Mouse (Mus musculus) hindbrain, embryonic 14.5 days (tissue): ENCODE measurements around the gene Pecam1. TPM values are rescaled to one million over a fixed set of nuclear protein-coding genes. Genes with fewer than 3 reads are reported as not detected.

Source experiments
- ATAC-seq: fragments of 200-750 bp; cut with Nextera tagmentation; 2 replicates; pipeline ENCODE4 v1.8.0; 2017; ENCODE audit warnings: moderate number of reproducible peaks, mild to moderate bottlenecking, moderate TSS enrichment, moderate library complexity; ENCODE audit not compliant: low FRiP score
- DNase-seq: peaks from one replicate; pipeline ENCODE4 v3.0.0-alpha.2; 2015; ENCODE audit warnings: low spot score
- H3K27ac ChIP-seq: fragments of 300-500 bp; sonication (generic); 2 replicates; pipeline ENCODE4 v1.5.1; 2014; ENCODE audit warnings: mild to moderate bottlenecking, moderate library complexity
- H3K27me3 ChIP-seq: fragments of 300-500 bp; sonication (generic); 2 replicates; pipeline ENCODE4 v1.6.1; 2014; ENCODE audit warnings: mild to moderate bottlenecking, low read length, mixed read lengths; ENCODE audit not compliant: control insufficient read depth, insufficient read depth
- H3K36me3 ChIP-seq: fragments of 300-500 bp; sonication (generic); replicated peaks from 2 replicates; pipeline ENCODE4 v1.6.1; 2014; ENCODE audit not compliant: control insufficient read depth, insufficient read depth
- H3K4me1 ChIP-seq: fragments of 300-500 bp; sonication (generic); replicated peaks from 2 replicates; pipeline ENCODE4 v1.6.1; 2014; ENCODE audit warnings: antibody characterized with exemption, low read length, mixed read lengths; ENCODE audit not compliant: control insufficient read depth, insufficient read depth
- H3K4me2 ChIP-seq: fragments of 300-500 bp; sonication (generic); replicated peaks from 2 replicates; pipeline ENCODE4 v1.6.1; 2014; ENCODE audit warnings: mild to moderate bottlenecking, moderate library complexity
- H3K4me3 ChIP-seq: fragments of 300-500 bp; sonication (generic); replicated peaks from 2 replicates; pipeline ENCODE4 v1.5.1; 2014; ENCODE audit warnings: mild to moderate bottlenecking, low read length
- H3K9ac ChIP-seq: fragments of 300-500 bp; sonication (generic); 2 replicates; pipeline ENCODE4 v1.6.1; 2014
- H3K9me3 ChIP-seq: fragments of 300-500 bp; sonication (generic); 2 replicates; pipeline ENCODE4 v1.6.1; 2016; ENCODE audit warnings: low read length; ENCODE audit not compliant: control insufficient read depth
- WGBS: fragments of 180-500 bp; shearing (Covaris S2); extraction: QIAGEN DNeasy Blood & Tissue Kit; methylation state at CpG from one replicate; pipeline ENCODE4 v1.1.7; 2014; 5-methylcytosine and 5-hydroxymethylcytosine counted together
- polyA plus RNA-seq: library from polyadenylated mRNA; unstranded; fragments of >200 nt; fragmentation: Nextera tagmentation; extraction: Ambion mirVana; gene quantifications from 2 replicates; pipeline ENCODE4 v1.2.1, GENCODE M21; 2014

Gene Pecam1
- polyA plus RNA-seq, 1 experiment from 2014 or later, result 16.0 TPM

DNA sequence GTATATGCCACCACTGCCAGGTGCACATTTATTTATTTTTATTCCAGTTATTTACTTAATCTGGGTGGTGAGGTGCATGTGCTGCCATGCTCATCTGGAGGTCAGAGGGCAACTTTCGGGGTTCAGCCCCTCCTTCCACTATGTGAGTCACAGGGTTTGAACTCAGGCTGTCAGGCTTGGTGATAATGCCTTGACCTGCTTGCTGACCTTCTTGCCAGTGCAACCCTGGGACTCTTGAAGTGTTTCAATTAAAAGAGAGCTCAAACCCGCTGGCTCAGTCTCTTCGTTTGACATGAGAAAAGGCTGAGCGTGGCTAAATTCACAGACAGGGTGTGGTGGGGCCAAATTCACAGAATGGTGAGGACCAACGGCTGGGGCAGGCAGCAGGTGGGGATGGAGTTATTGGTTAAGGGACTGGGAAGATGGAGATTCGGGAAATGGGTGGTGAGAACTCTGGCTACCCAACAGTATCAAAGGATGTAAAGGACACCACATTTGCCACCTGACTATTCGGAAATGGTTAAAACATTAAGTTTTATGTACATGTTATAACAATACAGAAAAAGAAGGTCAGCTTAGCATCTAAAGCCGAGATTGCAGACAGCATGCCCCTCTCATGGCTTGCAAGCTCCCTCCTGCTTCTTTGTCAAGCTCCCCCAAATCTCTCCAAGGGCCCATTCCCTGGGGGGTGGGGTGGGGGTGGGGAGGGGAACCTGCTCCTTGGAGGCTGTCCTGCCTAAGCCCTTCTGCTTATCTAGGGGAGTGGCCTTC, 81.1 kb downstream of the Pecam1 start:
- ATAC-seq, result no peak
- 36% methylated on average over 8 of the region's 8 CpGs for WGBS

DNA sequence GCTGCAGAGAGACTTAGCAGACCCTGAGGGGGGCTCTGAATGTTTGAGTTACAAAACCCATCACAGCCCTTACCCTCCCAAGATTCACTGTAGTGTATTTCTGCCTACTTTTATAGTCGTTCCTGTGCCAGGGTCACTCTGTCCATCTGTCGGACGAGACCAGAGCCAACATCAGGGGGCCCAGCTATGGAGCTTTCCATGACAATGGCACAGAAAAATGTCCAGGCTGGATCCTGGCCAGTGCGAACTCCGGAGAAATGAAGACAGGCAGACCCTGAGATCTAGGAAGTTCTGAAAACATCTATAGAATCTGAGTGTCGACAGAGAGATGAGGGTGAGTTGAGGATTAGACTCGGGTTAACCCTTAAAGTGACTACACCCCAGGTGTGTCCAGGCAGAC, 82.1 kb downstream of the Pecam1 start:
- no peak overlapping the region for H3K9ac ChIP-seq
- ATAC-seq (no peak), DNase-seq (no peak)
- H3K27ac ChIP-seq, result 0 out of 2 replicates have a peak overlapping the region, but pooled peaks have one; percentile 20
- H3K9me3 ChIP-seq, result no peaks in the 10 kb centered on the region
- no peak overlapping the region for H3K4me3 ChIP-seq
- no peak overlapping the region for H3K4me2 ChIP-seq
- H3K4me1 ChIP-seq, result 0 out of 2 replicates have a peak, but pooled peaks cover 5% of the 10 kb centered on the region
- no peaks in the 10 kb centered on the region for H3K36me3 ChIP-seq
- H3K27me3 ChIP-seq, result no peaks in the 10 kb centered on the region
- 62% methylated on average over 7 of the region's 7 CpGs for WGBS

More for the DNA sequence above, 81.1 kb downstream of the Pecam1 start:
- no peak overlapping the region for H3K4me3 ChIP-seq
- no peak overlapping the region for H3K4me2 ChIP-seq
- H3K9me3 ChIP-seq, result no peaks in the 10 kb centered on the region
- no peak overlapping the region for H3K27ac ChIP-seq
- no peak for DNase-seq
- H3K9ac ChIP-seq, result no peak overlapping the region
- H3K27me3 ChIP-seq, result no peaks in the 10 kb centered on the region
- peaks cover 13% of the 10 kb centered on the region for H3K4me1 ChIP-seq
- no peaks in the 10 kb centered on the region for H3K36me3 ChIP-seq

DNA sequence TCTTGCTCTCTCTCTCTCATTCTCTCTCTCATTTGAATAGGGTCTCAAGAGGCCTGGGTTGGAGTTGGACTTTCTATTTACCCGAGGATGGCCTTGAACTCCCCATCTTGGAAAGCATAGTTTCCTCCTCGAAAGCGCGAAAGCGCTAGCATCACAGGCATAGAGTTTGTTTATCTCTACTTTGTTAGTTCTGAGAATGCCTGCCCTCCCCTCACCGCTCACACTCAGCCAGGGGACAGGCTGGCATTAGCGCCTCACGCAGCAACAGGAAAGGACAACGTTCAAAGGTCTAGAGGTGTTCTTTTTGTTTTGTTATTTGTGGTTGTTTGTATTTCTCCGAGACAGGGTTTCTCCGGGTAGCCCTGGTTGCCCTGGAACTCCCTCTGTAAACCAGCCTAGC, 82.6 kb downstream of the Pecam1 start:
- Histone ChIP-seq H3K4me1 (0 out of 2 replicates have a peak, but pooled peaks cover 5% of the 10 kb centered on the region), H3K4me3 (no peak overlapping the region), H3K36me3 (no peaks in the 10 kb centered on the region), H3K27me3 (no peaks in the 10 kb centered on the region), H3K27ac (0 out of 2 replicates have a peak overlapping the region, but pooled peaks have one; percentile 20), H3K9me3 (no peaks in the 10 kb centered on the region), H3K4me2 (no peak overlapping the region), H3K9ac (no peak overlapping the region)
- DNase-seq (no peak), ATAC-seq (no peak)
- 85% methylated on average over 11 of the region's 11 CpGs for WGBS

DNA sequence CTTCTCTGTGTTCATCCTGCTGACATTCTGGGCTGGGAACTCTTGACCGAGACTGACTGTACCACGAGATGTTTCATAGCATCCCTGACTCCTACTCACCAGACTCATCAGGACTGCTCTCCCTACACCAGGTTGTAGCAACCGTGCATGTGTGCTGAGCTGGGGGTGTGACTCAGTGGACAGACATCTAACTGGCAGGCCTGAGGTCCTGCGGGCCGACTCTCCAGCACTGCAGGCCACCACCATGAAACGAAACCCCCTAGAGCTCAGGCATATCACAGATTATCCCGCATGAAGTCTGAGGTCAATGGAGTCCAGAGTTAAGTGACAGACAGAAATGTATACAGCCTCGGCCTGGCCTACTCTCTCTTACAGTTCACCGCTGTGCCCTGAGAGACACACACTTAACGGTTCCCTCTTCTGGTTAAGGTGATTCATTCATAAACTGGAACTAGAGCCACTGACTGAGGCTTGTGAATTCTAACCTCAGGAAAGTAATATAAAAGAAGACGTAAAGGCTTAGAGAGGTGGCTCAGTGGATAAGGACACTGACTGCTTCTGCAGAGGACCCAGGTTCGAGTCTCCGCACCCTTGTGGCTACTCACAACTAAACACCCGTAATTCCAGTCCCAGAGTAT, 83.8 kb downstream of the Pecam1 start:
- H3K27me3 ChIP-seq, result no peaks in the 10 kb centered on the region
- H3K36me3 ChIP-seq, result no peaks in the 10 kb centered on the region
- no peak for DNase-seq
- 87% methylated on average over 14 of the region's 14 CpGs for WGBS
- H3K27ac ChIP-seq, result no peak overlapping the region
- no peak overlapping the region for H3K4me3 ChIP-seq
- no peak for ATAC-seq
- no peak overlapping the region for H3K9ac ChIP-seq
- H3K4me1 ChIP-seq, result 0 out of 2 replicates have a peak, but pooled peaks cover 5% of the 10 kb centered on the region
- H3K9me3 ChIP-seq, result no peaks in the 10 kb centered on the region
- no peak overlapping the region for H3K4me2 ChIP-seq

DNA sequence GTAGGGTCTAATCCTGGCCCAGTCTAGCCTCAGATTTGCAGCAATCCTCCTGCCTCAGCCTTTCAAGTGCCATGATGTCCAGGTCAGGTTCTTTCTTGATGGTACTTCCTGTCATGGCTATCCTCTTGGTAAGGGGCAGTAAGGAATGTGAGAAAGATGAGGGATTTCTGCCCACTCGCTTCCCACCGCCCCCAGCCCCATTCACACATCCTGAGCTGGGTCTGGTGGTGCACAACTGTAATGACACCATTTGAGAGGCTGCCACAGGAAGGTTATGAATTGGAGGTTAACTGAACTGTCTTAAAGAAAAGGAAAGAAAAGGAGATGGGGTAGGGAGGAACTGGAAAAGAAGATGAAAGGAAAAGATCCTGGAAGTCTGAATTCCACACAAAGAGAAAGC, 84.6 kb downstream of the Pecam1 start:
- H3K9ac ChIP-seq, result no peak overlapping the region
- no peak overlapping the region for H3K27ac ChIP-seq
- WGBS, result 89% methylated on average over 2 of the region's 2 CpGs
- no peak overlapping the region for H3K4me2 ChIP-seq
- no peaks in the 10 kb centered on the region for H3K36me3 ChIP-seq
- H3K27me3 ChIP-seq, result no peaks in the 10 kb centered on the region
- H3K4me1 ChIP-seq, result 0 out of 2 replicates have a peak, but pooled peaks cover 5% of the 10 kb centered on the region
- DNase-seq (no peak), ATAC-seq (no peak)
- H3K4me3 ChIP-seq, result no peak overlapping the region
- no peaks in the 10 kb centered on the region for H3K9me3 ChIP-seq

DNA sequence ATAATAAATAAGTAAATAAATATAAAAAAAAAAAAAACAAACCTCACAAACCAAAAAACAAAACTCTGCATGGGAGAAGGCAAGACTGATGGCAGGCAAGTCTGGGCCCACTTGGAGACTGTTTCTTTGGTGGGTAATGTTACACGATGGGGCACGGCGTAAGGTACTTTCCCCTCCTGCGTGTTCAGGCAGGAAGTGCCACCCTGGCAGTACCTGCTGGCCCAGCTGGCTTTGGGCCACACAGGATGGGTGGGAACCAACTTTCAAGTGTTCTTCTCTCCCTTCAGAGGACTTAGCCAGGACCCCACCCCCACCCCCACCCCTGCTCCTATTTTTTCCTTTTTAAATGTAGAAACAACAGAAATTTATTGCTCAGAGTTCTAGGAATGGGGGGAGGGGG, 85.1 kb downstream of the Pecam1 start:
- H3K9me3 ChIP-seq, result no peaks in the 10 kb centered on the region
- WGBS, result 95% methylated on average over 4 of the region's 4 CpGs
- no peak overlapping the region for H3K9ac ChIP-seq
- ATAC-seq (no peak), DNase-seq (no peak)
- H3K4me2 ChIP-seq, result no peak overlapping the region
- H3K4me3 ChIP-seq, result no peak overlapping the region
- H3K36me3 ChIP-seq, result no peaks in the 10 kb centered on the region
- no peak overlapping the region for H3K27ac ChIP-seq
- H3K27me3 ChIP-seq, result no peaks in the 10 kb centered on the region
- H3K4me1 ChIP-seq, result peaks cover 7% of the 10 kb centered on the region; the same call in 1 of the 2 replicates

DNA sequence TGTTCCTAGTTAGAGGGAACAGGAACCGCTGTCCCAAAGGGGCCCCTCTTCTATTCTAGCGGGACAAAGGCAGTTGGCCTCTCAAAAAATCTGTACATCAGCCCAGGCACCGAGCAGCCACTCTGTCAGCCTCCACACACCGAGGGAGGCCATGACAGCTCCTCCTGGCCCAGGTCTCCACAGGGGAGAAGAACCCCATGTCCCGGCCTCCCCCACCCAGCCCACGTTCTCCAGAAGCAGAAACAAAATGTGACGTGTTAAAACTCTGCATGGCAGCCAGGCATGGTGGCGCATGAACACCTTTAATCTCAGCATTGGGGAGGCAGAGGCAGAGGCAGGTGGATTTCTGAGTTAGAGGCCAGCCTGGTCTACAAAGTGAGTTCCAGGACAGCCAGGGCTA, 85.7 kb downstream of the Pecam1 start:
- Histone ChIP-seq H3K36me3 (no peaks in the 10 kb centered on the region), H3K4me3 (no peak overlapping the region), H3K27ac (no peak overlapping the region), H3K4me1 (peaks cover 8% of the 10 kb centered on the region; the same call in 1 of the 2 replicates), H3K9ac (no peak overlapping the region), H3K9me3 (no peaks in the 10 kb centered on the region), H3K4me2 (no peak overlapping the region), H3K27me3 (no peaks in the 10 kb centered on the region)
- DNase-seq, result no peak
- 73% methylated on average over 8 of the region's 8 CpGs for WGBS
- ATAC-seq, result no peak

DNA sequence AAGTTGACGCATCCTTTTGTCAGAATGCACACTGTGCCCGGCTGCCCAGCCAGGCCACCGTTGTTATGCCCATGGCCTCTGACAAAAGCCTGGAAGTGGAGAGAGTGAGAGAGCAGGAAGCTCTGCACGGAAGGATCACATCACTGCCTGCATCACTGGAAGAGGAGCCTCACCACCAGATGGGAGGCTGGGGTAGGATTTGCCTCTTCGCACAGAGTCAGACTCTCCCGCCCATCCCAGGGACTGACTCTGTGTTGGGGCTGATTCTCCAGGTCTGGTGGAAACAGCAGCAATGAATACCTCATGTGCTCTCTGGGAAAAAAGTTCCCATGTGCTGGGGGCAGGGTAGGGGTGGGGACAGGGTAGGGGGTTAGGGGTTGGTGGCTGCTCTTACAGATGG, 86.6 kb downstream of the Pecam1 start:
- Histone ChIP-seq H3K9ac (no peak overlapping the region), H3K4me3 (no peak overlapping the region), H3K4me2 (no peak overlapping the region), H3K4me1 (peaks cover 16% of the 10 kb centered on the region; the same call in 1 of the 2 replicates), H3K9me3 (no peaks in the 10 kb centered on the region), H3K27ac (no peak overlapping the region), H3K27me3 (no peaks in the 10 kb centered on the region), H3K36me3 (no peaks in the 10 kb centered on the region)
- DNase-seq, result no peak
- WGBS, result 55% methylated on average over 6 of the region's 6 CpGs
- no peak for ATAC-seq

DNA sequence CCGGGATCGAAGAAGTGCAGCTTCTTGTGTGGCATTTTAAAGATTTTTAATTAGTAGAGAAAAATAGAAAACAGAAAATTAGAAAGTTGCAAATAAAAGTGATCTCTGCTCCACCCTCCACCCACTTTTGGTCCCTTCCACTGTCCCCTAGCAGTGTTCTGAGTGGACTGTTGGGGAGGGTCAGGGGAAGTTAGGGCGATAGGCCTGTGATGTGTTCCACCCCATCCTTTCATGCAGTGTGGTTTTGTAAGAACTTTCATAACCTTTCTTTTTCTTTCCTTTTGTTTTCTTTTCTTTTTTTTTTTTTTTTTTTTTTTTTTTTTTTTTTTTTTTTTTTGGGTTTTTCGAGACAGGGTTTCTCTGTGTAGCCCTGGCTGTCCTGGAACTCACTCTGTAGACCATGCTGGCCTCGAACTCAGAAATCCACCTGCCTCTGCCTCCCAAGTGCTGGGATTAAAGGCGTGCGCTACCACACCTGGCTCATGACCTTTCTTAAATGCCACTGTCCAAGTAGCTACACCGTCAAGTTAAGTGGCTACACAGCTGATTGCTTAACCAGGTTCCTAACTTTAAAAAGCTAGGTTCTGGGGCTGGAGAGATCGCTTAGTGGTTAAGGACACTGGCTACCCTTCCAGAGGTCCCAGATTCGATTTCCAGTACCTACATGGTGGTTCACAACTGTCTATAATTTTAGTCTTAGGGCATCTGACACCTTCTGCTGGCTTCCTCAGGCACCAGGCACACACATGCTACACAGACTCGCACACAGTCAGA, 87.6 kb downstream of the Pecam1 start:
- ATAC-seq, result no peak
- DNase-seq, result no peak
- H3K9me3 ChIP-seq, result no peaks in the 10 kb centered on the region
- no peak overlapping the region for H3K4me3 ChIP-seq
- peaks cover 26% of the 10 kb centered on the region; the same call in 1 of the 2 replicates for H3K4me1 ChIP-seq
- H3K27ac ChIP-seq, result no peak overlapping the region
- no peak overlapping the region for H3K9ac ChIP-seq
- no peaks in the 10 kb centered on the region for H3K27me3 ChIP-seq
- H3K36me3 ChIP-seq, result no peaks in the 10 kb centered on the region
- WGBS, result 94% methylated on average over 10 of the region's 11 CpGs
- no peak overlapping the region for H3K4me2 ChIP-seq
